Mouse (Mus musculus) cerebellum, postnatal 14 days (tissue): ENCODE measurements at regions not wholly inside any gene's neighbourhood (a gene's known extent, or its start where the extent isn't known, plus 50 kb on each side); places are given as distances from the start of the nearest gene placed in this dataset.

Experiments used
- DNase-seq, 2 experiments: peaks; one replicate each; pipeline ENCODE4 v3.0.0; 2021; ENCODE audit warnings: mixed read lengths in 2 of 2

DNA sequence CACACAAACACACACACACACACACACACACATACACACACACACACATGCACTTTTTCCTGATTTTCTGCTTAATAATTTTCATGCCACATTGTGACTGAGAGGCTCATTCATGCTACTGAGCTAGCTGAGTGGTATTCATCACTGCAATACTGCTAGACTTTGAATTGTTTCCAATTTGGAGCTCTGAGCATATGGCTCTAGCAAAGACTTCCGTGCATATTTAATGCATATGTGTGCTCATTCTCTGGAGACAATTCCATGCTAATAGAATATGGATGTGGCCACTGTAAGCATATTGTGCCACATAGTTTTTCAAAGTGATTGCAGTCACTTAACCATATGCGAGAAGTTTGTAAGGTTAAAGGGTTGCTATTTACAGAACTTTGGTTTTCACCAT, 432.4 kb upstream of the Gnpda2 start:
- peak in 1 of 2 experiments; percentile 16 for DNase-seq

DNA sequence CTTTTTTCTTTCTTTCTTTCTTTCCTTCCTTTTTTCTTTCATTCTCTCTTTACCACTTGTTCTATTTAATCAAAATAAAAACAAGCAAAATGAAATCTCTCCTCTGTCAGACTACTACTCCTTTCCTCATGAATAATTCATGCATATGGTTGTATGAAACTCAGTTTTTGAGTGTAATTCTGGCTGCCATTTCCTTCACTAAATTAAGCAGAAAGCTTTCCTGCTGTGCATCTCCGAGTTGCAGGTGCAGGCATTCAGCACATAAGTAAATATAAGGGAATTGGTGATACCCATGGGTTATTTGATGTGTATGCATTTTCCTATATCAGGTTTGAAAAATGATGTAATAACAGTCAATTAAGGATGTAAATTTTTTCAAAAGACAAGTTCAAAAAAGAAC, 419.8 kb upstream of the Gnpda2 start:
- peak in 1 of 2 experiments; percentile 4 for DNase-seq
